Mouse (Mus musculus) G1E (cell line): ENCODE results near the gene Apoa2. TPM values are rescaled to one million over a fixed set of nuclear protein-coding genes. Genes with fewer than 3 reads are reported as not detected.

ENCODE experiments used
- ATAC-seq: 2 replicates; pipeline ENCODE4 v1.8.0; 2016; ENCODE audit warnings: mild to moderate bottlenecking; ENCODE audit not compliant: insufficient number of reproducible peaks, poor library complexity, low FRiP score, severe bottlenecking; ENCODE audit errors: extremely low read depth
- DNase-seq: peaks from one replicate; pipeline ENCODE4 v3.0.0; 2012; ENCODE audit warnings: low spot score
- H3K27me3 ChIP-seq: 2 replicates; pipeline ENCODE4 v1.6.1; 2012; ENCODE audit warnings: mild to moderate bottlenecking, low read length, inconsistent platforms; ENCODE audit not compliant: insufficient read depth
- H3K36me3 ChIP-seq: replicated peaks from 2 replicates; pipeline ENCODE3; 2012; ENCODE audit warnings: mild to moderate bottlenecking, inconsistent platforms
- H3K4me1 ChIP-seq: 2 replicates; pipeline ENCODE4 v1.6.1; 2012; ENCODE audit warnings: low read depth, low read length, inconsistent platforms, mixed read lengths; ENCODE audit not compliant: insufficient read depth
- H3K4me3 ChIP-seq: 2 replicates; pipeline ENCODE4 v1.5.1; 2012; ENCODE audit warnings: low read depth, mild to moderate bottlenecking, inconsistent platforms, low read length, moderate library complexity, mixed read lengths
- H3K9me3 ChIP-seq: replicated peaks from 2 replicates; pipeline ENCODE4 v1.6.1; 2012; ENCODE audit warnings: inconsistent platforms
- CTCF ChIP-seq: IDR thresholded peaks from 2 replicates; pipeline ENCODE4 v1.5.1; 2012; ENCODE audit warnings: low read depth, low read length, inconsistent platforms, mixed read lengths
- GATA1 ChIP-seq: IDR thresholded peaks from 2 replicates; pipeline ENCODE4 v1.6.1; 2012; ENCODE audit warnings: borderline replicate concordance, low read length, inconsistent platforms, mixed read lengths
- GATA2 ChIP-seq: IDR thresholded peaks from 2 replicates; pipeline ENCODE4 v1.6.1; 2012; ENCODE audit warnings: low read depth, low read length, inconsistent platforms, borderline replicate concordance
- POLR2AphosphoS5 ChIP-seq: IDR thresholded peaks from 2 replicates; pipeline ENCODE4 v1.6.1; 2012; ENCODE audit warnings: low read depth, low read length, inconsistent platforms; ENCODE audit not compliant: insufficient replicate concordance
- TAL1 ChIP-seq: conservative IDR thresholded peaks from 2 replicates; pipeline ENCODE4 v1.6.1; 2012; ENCODE audit warnings: low read depth, low read length, inconsistent platforms, mixed read lengths
- polyA plus RNA-seq: library from polyadenylated mRNA; stranded (reverse); fragments of >175 nt; gene quantifications from 2 replicates; pipeline ENCODE4 v1.2.3, GENCODE M21; 2012
- total RNA-seq, 2 experiments: library from RNA; stranded (forward) in 1 of 2; stranded (reverse) in 1 of 2; fragments of 200-1000 nt in 1 of 2; fragments of >200 nt in 1 of 2; fragmentation: Nextera tagmentation in 1 of 2; gene quantifications; 2 replicates each; pipeline ENCODE4 v1.2.3; 2014 to 2017

The Apoa2 gene
- total and polyA plus RNA-seq, 3 experiments: 0.17 TPM; not detected in 2

DNA sequence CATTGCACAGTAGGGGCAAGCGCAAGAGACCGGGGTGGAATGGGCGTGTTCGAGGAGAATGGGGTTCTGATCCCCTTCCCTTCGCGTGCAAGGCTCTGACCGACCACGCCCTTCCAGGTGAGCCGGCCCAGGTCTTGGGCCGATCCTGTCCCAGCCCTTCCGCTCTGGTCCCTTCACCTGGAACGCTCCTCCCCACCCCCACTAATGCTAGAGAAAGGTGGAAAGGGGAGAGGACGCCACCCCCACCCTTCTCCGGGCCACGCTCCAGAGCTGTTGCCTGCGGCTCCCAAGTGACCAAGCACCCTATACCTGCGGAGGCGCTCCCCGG lies 45.7 kb downstream of the Apoa2 start:
- TF ChIP-seq CTCF: no peak
- no peak for TF ChIP-seq POLR2AphosphoS5
- no peak for TF ChIP-seq GATA2
- TF ChIP-seq TAL1: no peak
- ATAC-seq: no peak; the same call in 1 of the 2 replicates
- H3K27me3 ChIP-seq: no peaks in the 10 kb centered on the region

DNA sequence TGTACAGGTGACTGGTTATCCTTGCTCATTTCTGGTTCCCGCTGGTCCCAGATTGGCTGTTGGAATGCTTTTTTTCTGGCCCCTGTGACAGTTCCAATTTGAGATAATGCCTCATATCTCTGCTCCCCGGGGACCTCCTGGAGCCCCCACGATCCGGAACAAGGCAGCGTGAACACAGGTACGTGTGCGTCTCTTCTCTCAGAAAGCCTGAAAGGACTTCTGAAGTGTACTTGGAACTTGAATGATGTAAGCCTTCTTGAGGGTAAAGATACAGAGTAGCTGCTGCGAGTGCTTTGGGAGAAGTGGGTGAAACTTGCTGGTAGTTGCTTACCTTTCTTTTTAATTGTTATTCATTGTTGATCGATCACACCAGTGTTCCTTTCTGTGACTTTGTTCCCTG lies 46.3 kb downstream of the Apoa2 start:
- no peak for ATAC-seq
- Histone ChIP-seq H3K4me3 (peak overlapping the region; percentile 97), H3K9me3 (no peaks in the 10 kb centered on the region), H3K27me3 (no peaks in the 10 kb centered on the region), H3K4me1 (peaks cover 69% of the 10 kb centered on the region), H3K36me3 (peaks cover 47% of the 10 kb centered on the region)
- DNase-seq: no peak
- TF ChIP-seq TAL1 (0 out of 2 replicates have a peak, but pooled peaks have one; percentile 13), GATA2 (no peak)

More for the DNA sequence above, 45.7 kb downstream of the Apoa2 start:
- Histone ChIP-seq H3K4me1 (peaks cover 63% of the 10 kb centered on the region), H3K36me3 (peaks cover 41% of the 10 kb centered on the region), H3K9me3 (no peaks in the 10 kb centered on the region), H3K4me3 (peak overlapping the region; percentile 97)
- no peak for DNase-seq

- DNase-seq (no peak), ATAC-seq (no peak)
- TF ChIP-seq GATA1: no peak
- no peak for TF ChIP-seq POLR2AphosphoS5
- TF ChIP-seq CTCF: no peak
- TF ChIP-seq GATA2: no peak
- TF ChIP-seq TAL1: no peak
- no peaks in the 10 kb centered on the region for H3K27me3 ChIP-seq
- H3K9me3 ChIP-seq: no peaks in the 10 kb centered on the region
- H3K36me3 ChIP-seq: peaks cover 52% of the 10 kb centered on the region
- peaks cover 69% of the 10 kb centered on the region for H3K4me1 ChIP-seq
- H3K4me3 ChIP-seq: peak overlapping the region; percentile 42; the same call in 1 of the 2 replicates
Measured at GRCm38 (mm10) chr1:171271622-171272021, 46.8 kb downstream of the Apoa2 start.

DNA sequence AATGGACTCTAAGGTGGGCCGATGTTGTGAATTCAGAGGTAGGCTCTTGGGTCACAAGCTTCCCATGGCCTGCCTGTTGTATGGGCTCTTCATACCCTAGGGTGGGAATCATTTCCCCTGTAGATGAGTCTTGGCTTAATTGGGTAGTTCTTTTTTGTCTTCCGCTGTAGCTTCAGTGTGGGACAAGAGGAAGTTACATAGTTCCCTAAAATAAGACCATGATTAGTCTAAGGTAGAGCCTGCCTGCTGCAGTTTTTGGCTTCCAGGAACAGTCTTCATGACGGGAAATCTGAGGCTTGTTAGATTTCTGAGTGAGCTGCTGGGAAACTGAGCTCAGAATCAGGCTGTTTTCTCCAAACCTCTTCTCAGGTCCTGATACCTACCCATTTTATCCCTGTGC lies 47.2 kb downstream of the Apoa2 start:
- peak overlapping the region; percentile 42; the same call in 1 of the 2 replicates for H3K4me3 ChIP-seq
- ATAC-seq: no peak
- peaks cover 73% of the 10 kb centered on the region for H3K4me1 ChIP-seq
- peaks cover 56% of the 10 kb centered on the region for H3K36me3 ChIP-seq
- no peaks in the 10 kb centered on the region for H3K27me3 ChIP-seq
- TF ChIP-seq TAL1: no peak
- no peak for TF ChIP-seq POLR2AphosphoS5
- TF ChIP-seq GATA1: no peak
- no peak for TF ChIP-seq GATA2
- no peak for TF ChIP-seq CTCF
- no peaks in the 10 kb centered on the region for H3K9me3 ChIP-seq
- DNase-seq: no peak

GRCm38 (mm10) chr1:171274171-171274570 lies 49.3 kb downstream of the Apoa2 start:
- TF ChIP-seq TAL1: no peak
- no peak for TF ChIP-seq POLR2AphosphoS5
- no peak for TF ChIP-seq GATA2
- no peak for TF ChIP-seq GATA1
- no peak for TF ChIP-seq CTCF
- DNase-seq: no peak
- no peak for ATAC-seq
- H3K4me3 ChIP-seq: no peak overlapping the region
- peaks cover 77% of the 10 kb centered on the region for H3K36me3 ChIP-seq
- H3K27me3 ChIP-seq: no peaks in the 10 kb centered on the region
- H3K4me1 ChIP-seq: peaks cover 87% of the 10 kb centered on the region
- H3K9me3 ChIP-seq: no peaks in the 10 kb centered on the region

DNA sequence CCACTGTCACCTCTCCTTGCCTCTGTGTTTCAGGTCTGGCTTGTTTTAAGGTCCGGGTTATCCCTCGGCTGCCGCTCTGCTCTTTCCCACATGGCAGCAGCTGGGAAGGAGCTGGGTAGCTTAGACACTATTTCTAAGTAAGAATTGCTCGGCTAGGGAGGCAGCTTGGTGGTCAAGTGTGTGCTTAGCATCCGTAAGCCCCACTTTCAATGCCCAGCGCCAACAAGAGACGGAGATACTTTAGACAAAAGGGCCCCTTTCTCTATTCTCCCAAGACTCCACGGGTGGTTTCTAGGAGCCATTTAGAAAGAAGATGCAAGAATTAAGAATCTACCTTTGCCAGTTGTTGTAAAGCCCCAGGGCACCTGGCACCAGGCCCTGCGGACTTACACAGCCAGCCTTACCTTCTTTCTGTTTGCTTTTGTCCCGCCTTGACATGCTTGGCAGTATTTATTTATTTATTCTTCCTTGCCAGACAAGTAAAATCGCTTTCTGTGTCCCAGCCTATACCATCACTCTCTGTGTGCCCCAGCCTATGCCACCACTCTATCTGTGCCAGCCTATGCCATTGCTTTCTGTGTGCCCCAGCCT lies 50.4 kb downstream of the Apoa2 start:
- Histone ChIP-seq H3K9me3 (no peaks in the 10 kb centered on the region), H3K36me3 (peaks cover 83% of the 10 kb centered on the region), H3K4me3 (no peak overlapping the region), H3K27me3 (no peaks in the 10 kb centered on the region), H3K4me1 (peaks cover 89% of the 10 kb centered on the region)
- DNase-seq (no peak), ATAC-seq (no peak)
- TF ChIP-seq GATA1 (no peak), CTCF (no peak), POLR2AphosphoS5 (no peak), GATA2 (no peak), TAL1 (no peak)

Other genes starting within 250 kb of the Apoa2 start
Only the 20 nearest of the 25 such genes appear.
- gene Fcgr3, start 160.1 kb upstream of the Apoa2 start, total RNA-seq (2014; fragmentation: Nextera tagmentation): 7.3 and 9.3 TPM in 2 replicates
- 99.6 and 123 TPM in 2 replicates for gene Fcgr3, start 160.1 kb upstream of the Apoa2 start, total RNA-seq (2017)
- 0.91 and 1.5 TPM in 2 replicates for gene Fcgr3, start 160.1 kb upstream of the Apoa2 start, polyA plus RNA-seq
- gene Cfap126, start 111.1 kb upstream of the Apoa2 start, total RNA-seq (2014; fragmentation: Nextera tagmentation): 10.0 and 11.9 TPM in 2 replicates
- gene Cfap126, start 111.1 kb upstream of the Apoa2 start, total RNA-seq (2017): 0.64 and 0.76 TPM in 2 replicates
- 0.81 and 1.0 TPM in 2 replicates for gene Cfap126, start 111.1 kb upstream of the Apoa2 start, polyA plus RNA-seq
- 225 and 249 TPM in 2 replicates for gene Sdhc, start 74.5 kb upstream of the Apoa2 start, total RNA-seq (2014; fragmentation: Nextera tagmentation)
- gene Sdhc, start 74.5 kb upstream of the Apoa2 start, total RNA-seq (2017): 40.5 and 45.0 TPM in 2 replicates
- gene Sdhc, start 74.5 kb upstream of the Apoa2 start, polyA plus RNA-seq: 67.1 and 158 TPM in 2 replicates
- gene Mpz, start 74.3 kb upstream of the Apoa2 start, total RNA-seq (2014; fragmentation: Nextera tagmentation): not detected in 2 replicates
- not detected in 2 replicates for gene Mpz, start 74.3 kb upstream of the Apoa2 start, total RNA-seq (2017)
- 0.29 TPM in 1 of 2 replicates, not detected in the other for gene Mpz, start 74.3 kb upstream of the Apoa2 start, polyA plus RNA-seq
- not detected in 2 replicates for gene Pcp4l1, start 28.8 kb upstream of the Apoa2 start, total RNA-seq (2014; fragmentation: Nextera tagmentation)
- gene Pcp4l1, start 28.8 kb upstream of the Apoa2 start, total RNA-seq (2017): 0.16 TPM in 1 of 2 replicates, not detected in the other
- gene Pcp4l1, start 28.8 kb upstream of the Apoa2 start, polyA plus RNA-seq: not detected in 2 replicates
- not detected in 2 replicates for gene Nr1i3, start 11.1 kb upstream of the Apoa2 start, total RNA-seq (2014; fragmentation: Nextera tagmentation)
- gene Nr1i3, start 11.1 kb upstream of the Apoa2 start, total RNA-seq (2017): 0.16 and 0.46 TPM in 2 replicates
- gene Nr1i3, start 11.1 kb upstream of the Apoa2 start, polyA plus RNA-seq: not detected in 2 replicates
- gene Tomm40l, start 2.5 kb upstream of the Apoa2 start, total RNA-seq (2014; fragmentation: Nextera tagmentation): 9.7 and 13.7 TPM in 2 replicates
- gene Tomm40l, start 2.5 kb upstream of the Apoa2 start, total RNA-seq (2017): 19.2 and 26.4 TPM in 2 replicates
- gene Tomm40l, start 2.5 kb upstream of the Apoa2 start, polyA plus RNA-seq: 31.9 and 35.8 TPM in 2 replicates
- not detected in 2 replicates for gene Fcer1g, start 9.3 kb downstream of the Apoa2 start, total RNA-seq (2014; fragmentation: Nextera tagmentation)
- gene Fcer1g, start 9.3 kb downstream of the Apoa2 start, total RNA-seq (2017): 0.64 and 0.71 TPM in 2 replicates
- 0.08 TPM in 1 of 2 replicates, not detected in the other for gene Fcer1g, start 9.3 kb downstream of the Apoa2 start, polyA plus RNA-seq
- 0.60 TPM in 1 of 2 replicates, not detected in the other for gene Adamts4, start 25.4 kb downstream of the Apoa2 start, total RNA-seq (2014; fragmentation: Nextera tagmentation)
- gene Adamts4, start 25.4 kb downstream of the Apoa2 start, total RNA-seq (2017): 0.16 and 0.17 TPM in 2 replicates
- gene Adamts4, start 25.4 kb downstream of the Apoa2 start, polyA plus RNA-seq: 0.12 and 0.20 TPM in 2 replicates
- 209 and 219 TPM in 2 replicates for gene Ndufs2, start 26.3 kb downstream of the Apoa2 start, total RNA-seq (2014; fragmentation: Nextera tagmentation)
- gene Ndufs2, start 26.3 kb downstream of the Apoa2 start, total RNA-seq (2017): 275 and 300 TPM in 2 replicates
- gene Ndufs2, start 26.3 kb downstream of the Apoa2 start, polyA plus RNA-seq: 47.9 and 101 TPM in 2 replicates
- 27.3 and 30.8 TPM in 2 replicates for gene B4galt3, start 45.3 kb downstream of the Apoa2 start, total RNA-seq (2014; fragmentation: Nextera tagmentation)
- gene B4galt3, start 45.3 kb downstream of the Apoa2 start, total RNA-seq (2017): 16.9 and 21.5 TPM in 2 replicates
- 44.8 and 50.0 TPM in 2 replicates for gene B4galt3, start 45.3 kb downstream of the Apoa2 start, polyA plus RNA-seq
- 45.7 and 168 TPM in 2 replicates for gene Ppox, start 56.1 kb downstream of the Apoa2 start, total RNA-seq (2014; fragmentation: Nextera tagmentation)
- 27.0 and 36.7 TPM in 2 replicates for gene Ppox, start 56.1 kb downstream of the Apoa2 start, total RNA-seq (2017)
- gene Ppox, start 56.1 kb downstream of the Apoa2 start, polyA plus RNA-seq: 38.5 and 53.0 TPM in 2 replicates
- gene Usp21, start 62.9 kb downstream of the Apoa2 start, total RNA-seq (2014; fragmentation: Nextera tagmentation): 40.1 and 64.5 TPM in 2 replicates
- 11.8 and 12.8 TPM in 2 replicates for gene Usp21, start 62.9 kb downstream of the Apoa2 start, total RNA-seq (2017)
- gene Usp21, start 62.9 kb downstream of the Apoa2 start, polyA plus RNA-seq: 44.1 and 53.3 TPM in 2 replicates
- 33.4 and 34.3 TPM in 2 replicates for gene Ufc1, start 70.0 kb downstream of the Apoa2 start, total RNA-seq (2014; fragmentation: Nextera tagmentation)
- 96.2 and 111 TPM in 2 replicates for gene Ufc1, start 70.0 kb downstream of the Apoa2 start, total RNA-seq (2017)
- 38.5 and 47.9 TPM in 2 replicates for gene Ufc1, start 70.0 kb downstream of the Apoa2 start, polyA plus RNA-seq
- 53.6 and 56.4 TPM in 2 replicates for gene Dedd, start 104.1 kb downstream of the Apoa2 start, total RNA-seq (2014; fragmentation: Nextera tagmentation)
- gene Dedd, start 104.1 kb downstream of the Apoa2 start, total RNA-seq (2017): 14.3 and 17.0 TPM in 2 replicates
- gene Dedd, start 104.1 kb downstream of the Apoa2 start, polyA plus RNA-seq: 17.7 and 29.9 TPM in 2 replicates
- 17.9 and 22.4 TPM in 2 replicates for gene Nit1, start 120.6 kb downstream of the Apoa2 start, total RNA-seq (2014; fragmentation: Nextera tagmentation)
- 57.9 and 58.9 TPM in 2 replicates for gene Nit1, start 120.6 kb downstream of the Apoa2 start, total RNA-seq (2017)
- 9.4 and 11.3 TPM in 2 replicates for gene Nit1, start 120.6 kb downstream of the Apoa2 start, polyA plus RNA-seq
- 32.4 and 47.3 TPM in 2 replicates for gene Pfdn2, start 120.6 kb downstream of the Apoa2 start, total RNA-seq (2014; fragmentation: Nextera tagmentation)
- gene Pfdn2, start 120.6 kb downstream of the Apoa2 start, total RNA-seq (2017): 19.6 and 22.3 TPM in 2 replicates
- gene Pfdn2, start 120.6 kb downstream of the Apoa2 start, polyA plus RNA-seq: 16.9 and 20.1 TPM in 2 replicates
- gene Klhdc9, start 135.7 kb downstream of the Apoa2 start, total RNA-seq (2014; fragmentation: Nextera tagmentation): 2.6 TPM in 1 of 2 replicates, not detected in the other
- gene Klhdc9, start 135.7 kb downstream of the Apoa2 start, total RNA-seq (2017): 0.33 and 0.64 TPM in 2 replicates
- gene Klhdc9, start 135.7 kb downstream of the Apoa2 start, polyA plus RNA-seq: 1.4 TPM in 2 replicates
- not detected in 2 replicates for gene Nectin4, start 145.0 kb downstream of the Apoa2 start, total RNA-seq (2014; fragmentation: Nextera tagmentation)
- gene Nectin4, start 145.0 kb downstream of the Apoa2 start, total RNA-seq (2017): 0.12 TPM in 1 of 2 replicates, not detected in the other
- 0.01 TPM in 1 of 2 replicates, not detected in the other for gene Nectin4, start 145.0 kb downstream of the Apoa2 start, polyA plus RNA-seq
- gene Arhgap30, start 163.9 kb downstream of the Apoa2 start, total RNA-seq (2014; fragmentation: Nextera tagmentation): 2.0 and 2.9 TPM in 2 replicates
- gene Arhgap30, start 163.9 kb downstream of the Apoa2 start, total RNA-seq (2017): 9.2 and 11.4 TPM in 2 replicates
- gene Arhgap30, start 163.9 kb downstream of the Apoa2 start, polyA plus RNA-seq: 3.9 and 4.6 TPM in 2 replicates